ENCODE assay signal across 36 mouse cellular contexts in genomic region chr11:70571641-70572040, GRCm38 (mm10). TPM values are rescaled to one million over a fixed set of nuclear protein-coding genes. Genes with fewer than 3 reads are reported as not detected.
DNase-seq lines count a peak whose midpoint lies in the region; ATAC-seq and TF ChIP-seq lines count a peak whose summit lies in the region.
"Had no signal": no experiment of that assay in that cellular context is flagged by ENCODE, and none has a peak within 500 bp of the region (broad histone marks: within the 10 kb centered on the region; RNA-seq: fewer than 3 reads in every experiment).

No protein-coding gene starts in this region.

- TF ChIP-seq RAD21 in MEL (IDR thresholded peaks at IDR 0.05; ENCODE audit: low read depth, low read length) = no peak

- DNase-seq in frontal cortex, adult 2 months (ENCODE audit: extremely low spot score in 1 of 2, low spot score in 1 of 2) = peak; percentile 35 to 63
- DNase-seq in frontal cortex, postnatal 10 days (ENCODE audit: low spot score in 2 of 2) = no peak
- DNase-seq in left cerebral cortex, adult 2 months (ENCODE audit: extremely low spot score in 1 of 2, low spot score in 2 of 2) = no peak
- DNase-seq in left cerebral cortex, postnatal 36 days (ENCODE audit: low spot score in 2 of 2) = no peak
- no peak for DNase-seq in MEL (ENCODE audit: low read depth, low spot score)
- DNase-seq in cerebellum, adult 8-10 months = no peak
- DNase-seq in cerebellum, adult 11-12 months = no peak
- DNase-seq: adrenal gland, adult 2 months; cerebellum, adult 2 months; cerebellum, postnatal 36 days; embryo, embryonic 11 days; gastrocnemius, postnatal 25 days; heart, adult 18-20 months; heart, postnatal 14 days; kidney, adult 8-10 months; kidney, postnatal 4 days; layer of hippocampus, adult 9-11 months; lung, postnatal 4 days; right cerebral cortex, adult 18-20 months; right cerebral cortex, postnatal 4 days; thymus, postnatal 14 days had no signal

- intact Hi-C loops in left cerebral cortex, adult 2 months (cut with DNase I) = no loop called here
- intact Hi-C loops in left cerebral cortex, postnatal 36 days (cut with DNase I) = no loop called here

- WGBS in stomach, embryonic 15.5 days = 63% methylated on average over 1 of the region's 1 CpGs

- peak overlapping the region; percentile 31; the same call in 1 of the 2 replicates for H3K9ac ChIP-seq in MEL (ENCODE audit: control insufficient read depth, low read depth, low read length, poor library complexity, severe bottlenecking)
- H3K9ac ChIP-seq in stomach, embryonic 15.5 days = no peak overlapping the region
- H3K9ac ChIP-seq: embryonic facial prominence, embryonic 13.5 days; forebrain, embryonic 13.5 days; heart, embryonic 13.5 days; hindbrain, embryonic 12.5 days; liver, embryonic 15.5 days; neural tube, embryonic 15.5 days had no signal

- TF ChIP-seq POLR2A in MEL (IDR thresholded peaks at IDR 0.05; ENCODE audit: control insufficient read depth in 1 of 2, insufficient read depth in 1 of 2, low read depth in 1 of 2, low read length in 2 of 2, poor library complexity in 1 of 2) = no peak

- H3K27me3 ChIP-seq in MEL (ENCODE audit: control insufficient read depth in 1 of 2, insufficient read depth in 2 of 2, low read length in 2 of 2) = no peaks in the 10 kb centered on the region
- H3K27me3 ChIP-seq in stomach, embryonic 15.5 days (replicated peaks) = no peaks in the 10 kb centered on the region
- H3K27me3 ChIP-seq: embryonic facial prominence, embryonic 13.5 days; forebrain, embryonic 13.5 days; heart, embryonic 13.5 days; hindbrain, embryonic 12.5 days; liver, embryonic 15.5 days; neural tube, embryonic 15.5 days had no signal

- H3K4me1 ChIP-seq in MEL (ENCODE audit: control insufficient read depth in 1 of 2, insufficient read depth in 2 of 2, low read length in 2 of 2) = peaks cover 19 to 43% of the 10 kb centered on the region in 2 experiments
- peaks cover 14% of the 10 kb centered on the region for H3K4me1 ChIP-seq in stomach, embryonic 15.5 days

- no peak overlapping the region for H3K4me2 ChIP-seq in stomach, embryonic 15.5 days
- H3K4me2 ChIP-seq: embryonic facial prominence, embryonic 13.5 days; forebrain, embryonic 13.5 days; hindbrain, embryonic 12.5 days; neural tube, embryonic 15.5 days had no signal

- no peak for TF ChIP-seq EP300 in MEL (IDR thresholded peaks at IDR 0.05; ENCODE audit: low read depth in 1 of 2, low read length in 2 of 2)

- H3K9me3 ChIP-seq in MEL (replicated peaks; ENCODE audit: insufficient read depth, low read length) = no peaks in the 10 kb centered on the region
- no peaks in the 10 kb centered on the region for H3K9me3 ChIP-seq in stomach, embryonic 15.5 days
- H3K9me3 ChIP-seq: embryonic facial prominence, embryonic 13.5 days; forebrain, embryonic 13.5 days; heart, embryonic 13.5 days; hindbrain, embryonic 12.5 days; liver, embryonic 15.5 days; midbrain, embryonic 10.5 days; neural tube, embryonic 15.5 days had no signal

- no peak overlapping the region for H3K4me3 ChIP-seq in left cerebral cortex, adult 2 months
- H3K4me3 ChIP-seq in MEL (ENCODE audit: control insufficient read depth in 1 of 2, insufficient read depth in 1 of 2, low read depth in 2 of 2, low read length in 2 of 2) = no peak overlapping the region
- H3K4me3 ChIP-seq in stomach, embryonic 15.5 days (replicated peaks) = no peak overlapping the region
- H3K4me3 ChIP-seq: embryonic facial prominence, embryonic 13.5 days; erythroblast, embryonic 14.5 days; forebrain, embryonic 13.5 days; heart, embryonic 13.5 days; hindbrain, embryonic 12.5 days; liver, embryonic 15.5 days; midbrain, embryonic 10.5 days; neural tube, embryonic 15.5 days had no signal

- H3K36me3 ChIP-seq in MEL (ENCODE audit: control insufficient read depth in 1 of 2, insufficient read depth in 2 of 2, low read length in 2 of 2) = peaks cover 0 to 37% of the 10 kb centered on the region in 2 experiments; a peak in 2 of 4 replicates
- no peaks in the 10 kb centered on the region for H3K36me3 ChIP-seq in stomach, embryonic 15.5 days
- H3K36me3 ChIP-seq: hindbrain, embryonic 12.5 days; neural tube, embryonic 15.5 days had no signal

- peak overlapping the region; percentile 40 for H3K27ac ChIP-seq in left cerebral cortex, adult 2 months
- peak overlapping the region; percentile 49 for H3K27ac ChIP-seq in MEL (ENCODE audit: control insufficient read depth, low read depth, low read length)
- H3K27ac ChIP-seq in stomach, embryonic 15.5 days = 0 out of 2 replicates have a peak overlapping the region, but pooled peaks have one; percentile 19
- H3K27ac ChIP-seq: embryonic facial prominence, embryonic 13.5 days; forebrain, embryonic 13.5 days; heart, embryonic 13.5 days; hindbrain, embryonic 12.5 days; midbrain, embryonic 10.5 days; neural tube, embryonic 15.5 days had no signal

- TF ChIP-seq CTCF in left cerebral cortex, adult 2 months (IDR thresholded peaks at IDR 0.05) = no peak
- TF ChIP-seq CTCF in MEL (IDR thresholded peaks at IDR 0.05 in 2 of 3, conservative IDR thresholded peaks at IDR 0.05 in 1 of 3; ENCODE audit: control insufficient read depth in 1 of 3, insufficient read depth in 1 of 3, low read depth in 2 of 3, low read length in 3 of 3, poor library complexity in 1 of 3, severe bottlenecking in 1 of 3) = no peak

- no peak for ATAC-seq in stomach, embryonic 15.5 days (ENCODE audit: insufficient read depth, low FRiP score, low read depth)
- ATAC-seq: CD4-positive, CD25-positive, alpha-beta regulatory T cell, adult 4 months; forebrain, embryonic 13.5 days had no signal

- H3K79me2 ChIP-seq in MEL (ENCODE audit: control insufficient read depth, insufficient read depth, low read length, poor library complexity) = peaks cover 36% of the 10 kb centered on the region

TF ChIP-seq in MEL, 35 proteins besides CTCF, POLR2A, EP300 and RAD21 (continues in another document):
- no peak for TF ChIP-seq ETS1 (IDR thresholded peaks at IDR 0.05; ENCODE audit: low read depth, low read length)
- no peak for TF ChIP-seq USF2 (IDR thresholded peaks at IDR 0.05; ENCODE audit: borderline replicate concordance in 1 of 2, insufficient read depth in 1 of 2, low read depth in 1 of 2, low read length in 2 of 2)
- no peak for TF ChIP-seq NRF1 (IDR thresholded peaks at IDR 0.05; ENCODE audit: insufficient read depth, low read depth, low read length, poor library complexity, severe bottlenecking)
- TF ChIP-seq CHD1 (IDR thresholded peaks at IDR 0.05; ENCODE audit: low read depth, low read length) = no peak
- no peak for TF ChIP-seq MXI1 (IDR thresholded peaks at IDR 0.05; ENCODE audit: low read depth, low read length)
- no peak for TF ChIP-seq GATA1 (IDR thresholded peaks at IDR 0.05; ENCODE audit: low read depth, low read length)
- no peak for TF ChIP-seq KAT2A (conservative IDR thresholded peaks at IDR 0.05; ENCODE audit: low read depth, low read length)
- TF ChIP-seq ZNF384 (IDR thresholded peaks at IDR 0.05; ENCODE audit: low read depth, low read length) = no peak
- no peak for TF ChIP-seq POLR2AphosphoS5 (IDR thresholded peaks at IDR 0.05; ENCODE audit: borderline replicate concordance, low read depth, low read length)
- TF ChIP-seq TCF12 (IDR thresholded peaks at IDR 0.05; ENCODE audit: low read depth, low read length) = no peak
- TF ChIP-seq GABPA (IDR thresholded peaks at IDR 0.05; ENCODE audit: low read depth, low read length) = no peak
- TF ChIP-seq POLR2AphosphoS2 (IDR thresholded peaks at IDR 0.05; ENCODE audit: low read length) = no peak

RNA-seq across cellular contexts. Expression of gene Mink1, which starts 9.0 kb away (rescaled TPM):
- polyA plus RNA-seq in frontal cortex, adult 2 months (2012; rRNA removed) = 285 and 322 TPM in 2 replicates
- 100 to 1,000 TPM; 411 to 445 TPM for total RNA-seq in left cerebral cortex, adult 2 months (2021)
- 100 to 1,000 TPM; 380 to 465 TPM for total RNA-seq in left cerebral cortex, postnatal 36 days (2021)
- 25.0 and 33.8 TPM in 2 replicates for total RNA-seq in MEL (2012; rRNA removed)
- 100 to 1,000 TPM in 1 of 2 experiments, 10 to 100 TPM in 1; 57.3 to 230 TPM for polyA plus RNA-seq in MEL (2012; ENCODE audit: insufficient read depth in 1 of 2, insufficient read length in 2 of 2, low read depth in 1 of 2, low replicate concordance in 2 of 2, missing spikeins in 1 of 2)
- 14.9 and 15.9 TPM in 2 replicates for polyA plus RNA-seq in stomach, embryonic 15.5 days (2015; fragmentation: Nextera tagmentation; extraction: Ambion mirVana)

RNA-seq across cellular contexts. Expression of gene Pld2, which starts 31.8 kb away (rescaled TPM):
- polyA plus RNA-seq in frontal cortex, adult 2 months (2012; rRNA removed) = 23.4 and 28.6 TPM in 2 replicates
- total RNA-seq in left cerebral cortex, adult 2 months (2021) = 10 to 100 TPM; 12.8 to 13.6 TPM
- 10 to 100 TPM; 14.5 to 20.7 TPM for total RNA-seq in left cerebral cortex, postnatal 36 days (2021)
- 0.07 and 0.15 TPM in 2 replicates for total RNA-seq in MEL (2012; rRNA removed)
- under 1 TPM in 1 of 2 experiments, not detected in 1; 0.39 TPM for polyA plus RNA-seq in MEL (2012; ENCODE audit: insufficient read depth in 1 of 2, insufficient read length in 2 of 2, low read depth in 1 of 2, low replicate concordance in 2 of 2, missing spikeins in 1 of 2)
- 12.9 and 13.7 TPM in 2 replicates for polyA plus RNA-seq in stomach, embryonic 15.5 days (2015; fragmentation: Nextera tagmentation; extraction: Ambion mirVana)

RNA-seq across cellular contexts. Expression of gene Gm40193, which starts 38.9 kb away (rescaled TPM):
- not detected in 2 replicates for polyA plus RNA-seq in frontal cortex, adult 2 months (2012; rRNA removed)
- not detected for total RNA-seq in left cerebral cortex, adult 2 months (2021)
- not detected for total RNA-seq in left cerebral cortex, postnatal 36 days (2021)
- not detected in 2 replicates for total RNA-seq in MEL (2012; rRNA removed)
- not detected for polyA plus RNA-seq in MEL (2012; ENCODE audit: insufficient read depth in 1 of 2, insufficient read length in 2 of 2, low read depth in 1 of 2, low replicate concordance in 2 of 2, missing spikeins in 1 of 2)
- polyA plus RNA-seq in stomach, embryonic 15.5 days (2015; fragmentation: Nextera tagmentation; extraction: Ambion mirVana) = not detected in 2 replicates
- total RNA-seq: adrenal gland, adult 2 months; gastrocnemius, postnatal 25 days; heart, adult 18-20 months; heart, postnatal 14 days; left cerebral cortex, adult 8-10 months; midbrain, postnatal 0 days had no signal
- polyA plus RNA-seq: adrenal gland, adult 2 months; CD4-positive, CD25-positive, alpha-beta regulatory T cell, adult 4 months; cerebellum, adult 2 months; embryonic facial prominence, embryonic 13.5 days; erythroblast, embryonic 14.5 days; forebrain, embryonic 13.5 days; heart, embryonic 13.5 days; hindbrain, embryonic 12.5 days; limb, embryonic 11.5 days; liver, embryonic 15.5 days; lung, embryonic 16.5 days; midbrain, embryonic 10.5 days; midbrain, postnatal 0 days; neural tube, embryonic 15.5 days; testis, adult 2 months had no signal

RNA-seq across cellular contexts. Expression of gene 4930544D05Rik, which starts 44.0 kb away (rescaled TPM):
- polyA plus RNA-seq in frontal cortex, adult 2 months (2012; rRNA removed) = not detected in 2 replicates
- total RNA-seq in left cerebral cortex, adult 2 months (2021) = under 1 TPM; 0.61 TPM
- total RNA-seq in left cerebral cortex, postnatal 36 days (2021) = not detected
- total RNA-seq in MEL (2012; rRNA removed) = not detected in 2 replicates
- polyA plus RNA-seq in MEL (2012; ENCODE audit: insufficient read depth in 1 of 2, insufficient read length in 2 of 2, low read depth in 1 of 2, low replicate concordance in 2 of 2, missing spikeins in 1 of 2) = under 1 TPM in 1 of 2 experiments, not detected in 1; 0.10 TPM
- 0.23 TPM in 1 of 2 replicates, not detected in the other for polyA plus RNA-seq in stomach, embryonic 15.5 days (2015; fragmentation: Nextera tagmentation; extraction: Ambion mirVana)
- total RNA-seq: adrenal gland, adult 2 months; gastrocnemius, postnatal 25 days; heart, adult 18-20 months; heart, postnatal 14 days; midbrain, postnatal 0 days had no signal
- polyA plus RNA-seq: adrenal gland, adult 2 months; cerebellum, adult 2 months; embryonic facial prominence, embryonic 13.5 days; erythroblast, embryonic 14.5 days; forebrain, embryonic 13.5 days; heart, embryonic 13.5 days; hindbrain, embryonic 12.5 days; limb, embryonic 11.5 days; liver, embryonic 15.5 days; lung, embryonic 16.5 days; midbrain, embryonic 10.5 days; midbrain, postnatal 0 days; neural tube, embryonic 15.5 days had no signal

RNA-seq across cellular contexts. Expression of gene Psmb6, which starts 46.5 kb away (rescaled TPM):
- polyA plus RNA-seq in frontal cortex, adult 2 months (2012; rRNA removed) = 245 and 249 TPM in 2 replicates
- 100 to 1,000 TPM; 164 to 169 TPM for total RNA-seq in left cerebral cortex, adult 2 months (2021)
- total RNA-seq in left cerebral cortex, postnatal 36 days (2021) = 100 to 1,000 TPM; 164 to 187 TPM
- total RNA-seq in MEL (2012; rRNA removed) = 602 and 671 TPM in 2 replicates
- 100 to 1,000 TPM in 1 of 2 experiments, not detected in 1; 462 TPM for polyA plus RNA-seq in MEL (2012; ENCODE audit: insufficient read depth in 1 of 2, insufficient read length in 2 of 2, low read depth in 1 of 2, low replicate concordance in 2 of 2, missing spikeins in 1 of 2)
- 689 and 690 TPM in 2 replicates for polyA plus RNA-seq in stomach, embryonic 15.5 days (2015; fragmentation: Nextera tagmentation; extraction: Ambion mirVana)

Comparison
In these comparisons a context has a peak if more than half of its experiments do, and no peak if none do; other contexts are left out.
1. DNase-seq: peak in frontal cortex, adult 2 months (2 of 2); none in frontal cortex, postnatal 10 days (0 of 2), left cerebral cortex, adult 2 months (0 of 2), left cerebral cortex, postnatal 36 days (0 of 2), MEL (single experiment), cerebellum, adult 8-10 months (single experiment) and cerebellum, adult 11-12 months (single experiment).
2. RNA of gene Mink1, which starts 9.0 kb away (total RNA-seq): 380 to 465 TPM in left cerebral cortex, postnatal 36 days and 411 to 445 TPM in left cerebral cortex, adult 2 months; 25.0 to 33.8 TPM in MEL; every median in the first group is over 10 times any median in the second.
3. RNA of gene Pld2, which starts 31.8 kb away (total RNA-seq): 14.5 to 20.7 TPM in left cerebral cortex, postnatal 36 days and 12.8 to 13.6 TPM in left cerebral cortex, adult 2 months; 0.07 to 0.15 TPM in MEL; every median in the first group is over 10 times any median in the second.
4. Peak in every context shown above with its lines, with median percentiles within 50 percentile points of each other: H3K27ac ChIP-seq.